Mouse (Mus musculus) midbrain, postnatal 0 days (tissue): ENCODE results near the gene Fuz. TPM values are rescaled to one million over a fixed set of nuclear protein-coding genes. Genes with fewer than 3 reads are reported as not detected.

ENCODE experiments used
- ATAC-seq: fragments of 200-750 bp; cut with Nextera tagmentation; 2 replicates; pipeline ENCODE4 v1.8.0; 2017; ENCODE audit warnings: moderate number of reproducible peaks, mild to moderate bottlenecking, moderate TSS enrichment, moderate library complexity; ENCODE audit not compliant: low FRiP score
- DNase-seq: peaks from one replicate; pipeline ENCODE4 v3.0.0-alpha.2; 2015; ENCODE audit warnings: low spot score
- H3K27ac ChIP-seq: fragments of 300-500 bp; sonication (generic); 2 replicates; pipeline ENCODE4 v1.5.1; 2014; ENCODE audit warnings: low read depth, mild to moderate bottlenecking, low read length, mixed read lengths
- H3K27me3 ChIP-seq: fragments of 300-500 bp; sonication (generic); 2 replicates; pipeline ENCODE4 v1.6.1; 2014; ENCODE audit warnings: low read length, control low read depth, mixed read lengths; ENCODE audit not compliant: insufficient read depth
- H3K36me3 ChIP-seq: fragments of 300-500 bp; sonication (generic); 2 replicates; pipeline ENCODE4 v1.6.1; 2014; ENCODE audit warnings: low read length, control low read depth, mixed read lengths; ENCODE audit not compliant: insufficient read depth
- H3K4me1 ChIP-seq: fragments of 300-500 bp; sonication (generic); 2 replicates; pipeline ENCODE4 v1.6.1; 2014; ENCODE audit warnings: mild to moderate bottlenecking, control low read depth, antibody characterized with exemption, low read length, mixed read lengths; ENCODE audit not compliant: insufficient read depth
- H3K4me2 ChIP-seq: fragments of 300-500 bp; sonication (generic); 2 replicates; pipeline ENCODE4 v1.6.1; 2014; ENCODE audit warnings: low read depth, mild to moderate bottlenecking, low read length, mixed read lengths; ENCODE audit not compliant: poor library complexity, severe bottlenecking
- H3K4me3 ChIP-seq: fragments of 300-500 bp; sonication (generic); 2 replicates; pipeline ENCODE4 v1.5.1; 2014; ENCODE audit warnings: low read depth, mild to moderate bottlenecking, low read length, moderate library complexity
- H3K9ac ChIP-seq: fragments of 300-500 bp; sonication (generic); replicated peaks from 2 replicates; pipeline ENCODE4 v1.6.1; 2014; ENCODE audit warnings: mild to moderate bottlenecking, low read length, moderate library complexity, mixed read lengths; ENCODE audit not compliant: poor library complexity, severe bottlenecking
- H3K9me3 ChIP-seq: fragments of 300-500 bp; sonication (generic); 2 replicates; pipeline ENCODE4 v1.6.1; 2016; ENCODE audit warnings: low read length, control low read depth
- CTCF ChIP-seq: IDR thresholded peaks from 2 replicates; pipeline ENCODE4 v1.5.1; 2016; ENCODE audit warnings: antibody characterized with exemption, mild to moderate bottlenecking
- WGBS: fragments of 180-500 bp; shearing (Covaris S2); extraction: QIAGEN DNeasy Blood & Tissue Kit; methylation state at CpG from one replicate; pipeline ENCODE4 v1.1.7; 2014; 5-methylcytosine and 5-hydroxymethylcytosine counted together
- polyA plus RNA-seq: library from polyadenylated mRNA; unstranded; fragments of >200 nt; fragmentation: Nextera tagmentation; extraction: Ambion mirVana; gene quantifications from 2 replicates; pipeline ENCODE4 v1.2.1, GENCODE M21; 2015
- total RNA-seq: library from RNA; depleted of rRNA; stranded (reverse); fragments of >200 nt; gene quantifications from 2 replicates; pipeline ENCODE4 v1.2.3, GENCODE M21; 2014

The Fuz gene
- total and polyA plus RNA-seq, 2 experiments from 2014 or later, result 15.4 to 22.4 TPM

- Histone ChIP-seq H3K9me3 (no peaks in the 10 kb centered on the region), H3K4me3 (peak overlapping the region; percentile 87; the same call in 1 of the 2 replicates), H3K36me3 (peaks cover 24% of the 10 kb centered on the region; the same call in 1 of the 2 replicates), H3K9ac (no peak overlapping the region), H3K27ac (no peak overlapping the region), H3K4me2 (peak overlapping the region; percentile 93), H3K4me1 (peaks cover 23% of the 10 kb centered on the region), H3K27me3 (no peaks in the 10 kb centered on the region)
- DNase-seq, result no peak
- WGBS, result 86% methylated on average over 6 of the region's 7 CpGs
- TF ChIP-seq CTCF, result no peak
- ATAC-seq, result no peak
Measured at GRCm38 (mm10) chr7:44890180-44890579, 5.7 kb upstream of the Fuz start.

- no peak for TF ChIP-seq CTCF
- H3K9me3 ChIP-seq, result no peaks in the 10 kb centered on the region
- H3K27ac ChIP-seq, result 0 out of 2 replicates have a peak overlapping the region, but pooled peaks have one; percentile 18
- peak overlapping the region; percentile 87 for H3K4me3 ChIP-seq
- 48% methylated on average over 4 of the region's 4 CpGs for WGBS
- H3K4me1 ChIP-seq, result peaks cover 24% of the 10 kb centered on the region
- peak overlapping the region; percentile 93 for H3K4me2 ChIP-seq
- DNase-seq, result peak; percentile 50
- H3K36me3 ChIP-seq, result peaks cover 19% of the 10 kb centered on the region; the same call in 1 of the 2 replicates
- no peaks in the 10 kb centered on the region for H3K27me3 ChIP-seq
- H3K9ac ChIP-seq, result peak overlapping the region; percentile 82
- ATAC-seq, result no peak
Measured at GRCm38 (mm10) chr7:44890737-44891136, 5.1 kb upstream of the Fuz start.

DNA sequence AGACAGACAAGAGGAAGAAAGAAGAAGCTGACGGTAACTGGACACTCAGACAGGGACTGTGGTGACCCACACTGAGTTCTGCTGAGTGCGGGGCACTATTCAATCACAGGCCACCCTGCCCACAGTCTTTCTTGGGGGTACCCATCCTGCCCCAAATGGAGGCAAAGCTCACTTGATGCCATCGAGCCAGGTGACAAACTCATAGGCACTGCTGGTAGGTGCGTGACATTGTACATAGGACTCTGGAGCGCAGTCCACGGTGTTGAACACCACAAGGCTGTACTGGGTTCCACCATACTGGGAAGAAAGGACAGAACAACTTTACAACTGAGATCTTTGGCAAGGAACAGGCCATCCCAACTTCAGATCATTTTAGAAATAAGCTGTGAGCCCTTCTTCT lies 4.3 kb upstream of the Fuz start:
- Histone ChIP-seq H3K4me2 (peak overlapping the region; percentile 93), H3K4me1 (peaks cover 25% of the 10 kb centered on the region), H3K27ac (peak overlapping the region; percentile 98), H3K4me3 (peak overlapping the region; percentile 87), H3K9ac (peak overlapping the region; percentile 82), H3K36me3 (peaks cover 12% of the 10 kb centered on the region; the same call in 1 of the 2 replicates), H3K27me3 (no peaks in the 10 kb centered on the region), H3K9me3 (no peaks in the 10 kb centered on the region)
- no peak for DNase-seq
- TF ChIP-seq CTCF, result no peak
- WGBS, result 9% methylated on average over 6 of the region's 6 CpGs
- ATAC-seq, result no peak

DNA sequence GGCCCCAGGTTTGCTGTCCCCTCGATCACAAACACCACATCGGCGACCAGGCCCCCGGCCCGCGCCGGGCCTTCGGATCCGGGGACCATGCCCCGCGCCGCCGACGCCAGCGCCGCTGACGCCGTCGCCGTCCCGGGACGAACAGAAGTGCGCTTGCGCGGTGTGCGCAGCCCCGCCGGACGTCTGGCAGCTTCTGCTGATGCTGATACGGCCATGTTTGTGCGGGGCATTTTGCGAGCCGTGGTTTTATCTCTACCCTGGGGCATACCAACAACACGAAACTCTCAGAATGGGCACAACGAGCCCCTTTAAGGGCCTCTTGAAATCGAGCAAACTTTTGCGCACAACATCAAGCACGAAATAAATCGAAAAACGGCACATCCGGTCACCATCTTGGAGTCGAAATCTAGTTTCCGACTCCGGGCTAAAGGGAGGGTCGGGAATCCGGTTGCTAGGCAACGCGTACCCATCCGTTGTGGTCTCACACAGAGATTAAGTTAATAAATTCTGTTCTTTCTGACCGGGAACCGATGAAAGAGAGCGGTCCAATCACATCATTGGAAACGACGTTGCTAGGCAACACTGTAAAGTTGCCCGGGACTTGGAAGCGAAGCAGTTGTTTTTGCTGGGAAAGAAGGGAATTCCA lies 3.5 kb upstream of the Fuz start, which contains the start of gene Med25:
Gene Med25, minus strand, starts transcription at position 437 of the 646 bp plus-strand sequence.
- H3K27ac ChIP-seq, result peak within 1 kb of the TSS; percentile 98
- no peak for TF ChIP-seq CTCF
- H3K4me1 ChIP-seq, result peaks cover 33% of the 10 kb centered on the region
- peak within 1 kb of the TSS; percentile 93 for H3K4me2 ChIP-seq
- ATAC-seq, result peak; percentile 78
- WGBS, result under 1% methylated on average over 56 of the region's 56 CpGs
- DNase-seq, result peak; percentile 99
- no peaks in the 10 kb centered on the region for H3K27me3 ChIP-seq
- H3K36me3 ChIP-seq, result 0 out of 2 replicates have a peak, but pooled peaks cover 7% of the 10 kb centered on the region
- peak within 1 kb of the TSS; percentile 82 for H3K9ac ChIP-seq
- peak within 1 kb of the TSS; percentile 87 for H3K4me3 ChIP-seq
- no peaks in the 10 kb centered on the region for H3K9me3 ChIP-seq

- Histone ChIP-seq H3K9ac (0 out of 2 replicates have a peak overlapping the region, but pooled peaks have one; percentile 8), H3K36me3 (0 out of 2 replicates have a peak, but pooled peaks cover 7% of the 10 kb centered on the region), H3K27ac (peak overlapping the region; percentile 83), H3K4me2 (peak overlapping the region; percentile 93), H3K9me3 (no peaks in the 10 kb centered on the region), H3K27me3 (no peaks in the 10 kb centered on the region), H3K4me3 (peak overlapping the region; percentile 87), H3K4me1 (peaks cover 33% of the 10 kb centered on the region)
- ATAC-seq (no peak), DNase-seq (peak; percentile 37)
- no peak for TF ChIP-seq CTCF
- 2% methylated on average over 8 of the region's 8 CpGs for WGBS
Measured at GRCm38 (mm10) chr7:44893197-44893596, 2.7 kb upstream of the Fuz start.

GRCm38 (mm10) chr7:44894175-44894574 lies 1.7 kb upstream of the Fuz start:
- Histone ChIP-seq H3K27me3 (no peaks in the 10 kb centered on the region), H3K4me2 (no peak overlapping the region), H3K27ac (peak overlapping the region; percentile 91; the same call in 1 of the 2 replicates), H3K9ac (no peak overlapping the region), H3K9me3 (no peaks in the 10 kb centered on the region), H3K4me1 (peaks cover 33% of the 10 kb centered on the region), H3K4me3 (no peak overlapping the region), H3K36me3 (peaks cover 2% of the 10 kb centered on the region; the same call in 1 of the 2 replicates)
- DNase-seq (no peak), ATAC-seq (no peak)
- TF ChIP-seq CTCF, result no peak
- WGBS, result 88% methylated on average over 3 of the region's 3 CpGs
